Mouse (Mus musculus): ENCODE data around the gene Slc7a11. TPM values are rescaled to one million over a fixed set of nuclear protein-coding genes. Genes with fewer than 3 reads are reported as not detected.

The Slc7a11 gene
- total and polyA plus RNA-seq, 2 experiments from 2014 or later, result 3.9 to 21.7 TPM

DNA sequence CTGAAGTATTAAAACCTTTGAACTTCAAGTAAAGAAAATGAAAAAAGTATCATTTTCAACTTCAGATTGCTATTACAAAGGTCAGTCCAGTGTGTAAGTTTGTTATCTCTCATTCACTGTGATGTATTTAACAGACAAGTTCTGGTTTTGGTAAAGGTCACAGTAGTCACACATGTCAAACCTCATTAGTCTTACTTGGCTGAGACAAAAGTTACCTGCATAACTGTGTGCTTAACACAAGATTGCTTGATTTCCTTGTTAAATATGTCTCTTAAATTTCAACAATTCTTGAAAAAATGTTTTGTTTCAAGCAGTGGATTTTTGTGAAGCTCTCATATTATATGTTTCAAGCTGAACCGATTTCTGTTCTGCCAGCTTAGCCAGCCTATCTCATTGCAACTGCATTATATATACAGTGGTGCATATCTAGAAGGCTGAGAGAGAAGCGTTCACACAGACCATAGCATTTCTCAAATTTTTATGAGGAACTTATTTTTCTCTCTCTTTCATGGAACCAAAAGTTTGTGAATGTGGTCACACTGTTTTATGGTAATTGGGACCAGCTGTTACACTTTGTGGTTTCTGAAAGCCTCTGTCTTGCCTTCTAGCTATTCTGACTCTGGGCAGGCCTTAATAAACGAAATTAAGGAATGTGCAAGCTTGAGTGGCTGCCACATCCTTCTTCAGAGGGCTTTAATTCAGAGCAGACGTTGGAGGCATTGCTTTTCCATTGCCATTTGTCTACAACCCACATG, 514.7 kb downstream of the Slc7a11 start:
- Histone ChIP-seq H3K27ac (ENCODE audit: low read depth, low read length) (no peak overlapping the region), H3K27me3 (ENCODE audit: insufficient read depth, low read length) (no peaks in the 10 kb centered on the region), H3K9me3 (ENCODE audit: low read length) (no peaks in the 10 kb centered on the region), H3K4me1 (ENCODE audit: insufficient read depth, low read length) (no peaks in the 10 kb centered on the region), H3K9ac (replicated peaks; ENCODE audit: low read length, poor library complexity, severe bottlenecking) (no peak overlapping the region), H3K4me2 (ENCODE audit: low read depth, low read length, poor library complexity, severe bottlenecking) (no peak overlapping the region), H3K4me3 (ENCODE audit: low read depth, low read length) (no peak overlapping the region), H3K36me3 (ENCODE audit: insufficient read depth, low read length) (no peaks in the 10 kb centered on the region)
- no peak for ATAC-seq (ENCODE audit: low FRiP score)
- WGBS, result 38% methylated on average over 4 of the region's 4 CpGs
- no peak for DNase-seq (ENCODE audit: low spot score)
- no peak for TF ChIP-seq CTCF (IDR thresholded peaks at IDR 0.05)

DNA sequence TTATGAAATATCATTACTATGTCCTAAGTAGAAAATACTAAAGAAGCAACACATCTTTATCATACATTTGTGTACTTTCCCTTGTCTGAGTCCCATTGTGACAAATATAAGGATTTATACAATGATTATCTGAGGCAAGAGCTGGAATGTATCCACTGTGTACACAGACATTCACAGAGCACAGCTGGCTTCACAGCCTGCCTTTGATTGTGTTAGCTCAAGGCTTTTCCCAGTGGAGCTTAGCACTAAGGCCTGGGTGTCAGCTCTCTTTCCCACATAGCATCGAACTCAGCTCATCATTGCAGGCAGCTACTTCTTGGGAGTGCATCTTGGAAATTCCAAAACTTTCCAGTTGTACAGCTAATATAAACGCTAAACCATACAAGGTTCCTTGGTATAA, 529.5 kb downstream of the Slc7a11 start:
- WGBS, result 64% methylated on average over 2 of the region's 2 CpGs
- no peak overlapping the region for H3K4me2 ChIP-seq (ENCODE audit: low read depth, low read length, poor library complexity, severe bottlenecking)
- no peak overlapping the region for H3K4me3 ChIP-seq (ENCODE audit: low read depth, low read length)
- ATAC-seq (ENCODE audit: low FRiP score) (no peak), DNase-seq (ENCODE audit: low spot score) (no peak)
- no peaks in the 10 kb centered on the region for H3K9me3 ChIP-seq (ENCODE audit: low read length)
- no peak for TF ChIP-seq CTCF (IDR thresholded peaks at IDR 0.05)
- no peaks in the 10 kb centered on the region for H3K36me3 ChIP-seq (ENCODE audit: insufficient read depth, low read length)
- H3K4me1 ChIP-seq (ENCODE audit: insufficient read depth, low read length), result no peaks in the 10 kb centered on the region
- H3K27me3 ChIP-seq (ENCODE audit: insufficient read depth, low read length), result no peaks in the 10 kb centered on the region
- H3K9ac ChIP-seq (replicated peaks; ENCODE audit: low read length, poor library complexity, severe bottlenecking), result no peak overlapping the region
- H3K27ac ChIP-seq (ENCODE audit: low read depth, low read length), result no peak overlapping the region

DNA sequence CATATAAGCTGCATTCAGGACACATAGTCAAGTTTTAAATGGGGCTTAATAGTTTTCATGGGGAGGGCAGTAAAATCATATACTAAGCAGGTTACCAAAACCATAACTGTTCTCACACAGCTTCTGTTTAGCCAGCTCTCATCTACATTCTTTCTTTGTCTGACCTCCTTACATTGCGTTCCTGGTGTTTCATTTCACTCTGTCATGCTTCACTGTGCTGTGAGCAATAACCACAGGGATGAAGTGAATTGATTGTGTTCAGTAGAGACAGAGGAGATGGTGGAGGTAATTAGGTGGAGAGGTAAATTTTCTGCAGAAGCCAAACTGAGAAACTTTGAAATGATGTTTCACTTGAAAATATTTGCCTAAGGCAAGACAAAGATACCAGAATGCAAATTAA, 532.5 kb downstream of the Slc7a11 start:
- H3K4me1 ChIP-seq (ENCODE audit: insufficient read depth, low read length), result no peaks in the 10 kb centered on the region
- H3K4me2 ChIP-seq (ENCODE audit: low read depth, low read length, poor library complexity, severe bottlenecking), result no peak overlapping the region
- no peaks in the 10 kb centered on the region for H3K36me3 ChIP-seq (ENCODE audit: insufficient read depth, low read length)
- H3K27ac ChIP-seq (ENCODE audit: low read depth, low read length), result no peak overlapping the region
- no peaks in the 10 kb centered on the region for H3K9me3 ChIP-seq (ENCODE audit: low read length)
- ATAC-seq (ENCODE audit: low FRiP score) (no peak), DNase-seq (ENCODE audit: low spot score) (no peak)
- TF ChIP-seq CTCF (IDR thresholded peaks at IDR 0.05), result no peak
- no peaks in the 10 kb centered on the region for H3K27me3 ChIP-seq (ENCODE audit: insufficient read depth, low read length)
- H3K9ac ChIP-seq (replicated peaks; ENCODE audit: low read length, poor library complexity, severe bottlenecking), result no peak overlapping the region
- 39% methylated on average over 1 of the region's 1 CpGs for WGBS
- no peak overlapping the region for H3K4me3 ChIP-seq (ENCODE audit: low read depth, low read length)

DNA sequence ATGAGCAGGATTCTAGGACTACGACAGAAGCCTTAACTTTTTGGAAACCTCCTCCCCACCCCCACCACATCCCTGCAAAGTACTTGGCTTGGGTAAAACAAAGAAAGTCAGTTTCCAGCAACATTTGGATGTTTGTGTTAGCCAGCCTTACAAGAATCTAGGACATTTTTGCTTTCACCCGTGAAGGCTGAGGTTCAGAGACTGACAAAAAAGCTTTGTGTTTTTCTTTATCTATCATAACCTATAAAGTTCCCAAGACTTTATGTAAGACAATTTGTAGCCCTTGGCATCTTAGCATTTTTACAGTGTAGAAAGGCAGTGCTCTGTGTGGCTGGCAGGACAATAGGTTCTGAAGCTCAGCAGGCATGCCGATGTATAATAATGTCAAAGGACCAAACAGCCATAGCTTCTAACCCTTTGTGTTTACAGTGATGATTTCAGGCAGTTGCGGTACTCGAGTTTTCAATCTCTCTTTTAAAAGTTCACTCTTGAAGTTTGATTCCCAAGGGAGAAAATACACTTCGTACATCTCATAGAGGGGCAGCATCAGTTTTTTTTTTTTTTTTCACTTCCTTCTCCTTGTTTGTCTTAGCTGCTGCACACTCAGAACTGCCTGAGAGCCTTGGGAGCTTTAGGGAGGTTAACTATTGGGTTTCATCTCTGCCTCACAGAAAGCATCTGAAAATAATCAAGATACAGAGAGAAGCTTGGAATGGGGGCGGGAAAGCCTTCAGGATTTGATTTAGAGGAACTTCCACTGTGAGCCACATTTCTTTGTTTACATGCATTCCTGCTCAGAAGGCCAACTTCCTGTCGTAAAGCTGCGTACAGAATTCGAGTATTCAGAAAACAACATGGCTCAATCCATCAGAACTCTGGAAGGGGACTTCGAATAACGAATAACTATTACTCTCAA, 534.7 kb downstream of the Slc7a11 start:
- ATAC-seq (ENCODE audit: low FRiP score) (no peak), DNase-seq (ENCODE audit: low spot score) (no peak)
- Histone ChIP-seq H3K9me3 (ENCODE audit: low read length) (no peaks in the 10 kb centered on the region), H3K27ac (ENCODE audit: low read depth, low read length) (no peak overlapping the region), H3K27me3 (ENCODE audit: insufficient read depth, low read length) (no peaks in the 10 kb centered on the region), H3K4me3 (ENCODE audit: low read depth, low read length) (no peak overlapping the region), H3K9ac (replicated peaks; ENCODE audit: low read length, poor library complexity, severe bottlenecking) (no peak overlapping the region), H3K4me1 (ENCODE audit: insufficient read depth, low read length) (no peaks in the 10 kb centered on the region), H3K36me3 (ENCODE audit: insufficient read depth, low read length) (no peaks in the 10 kb centered on the region), H3K4me2 (ENCODE audit: low read depth, low read length, poor library complexity, severe bottlenecking) (no peak overlapping the region)
- 43% methylated on average over 12 of the region's 12 CpGs for WGBS
- no peak for TF ChIP-seq CTCF (IDR thresholded peaks at IDR 0.05)

- no peak overlapping the region for H3K4me3 ChIP-seq (ENCODE audit: low read depth, low read length)
- H3K4me1 ChIP-seq (ENCODE audit: insufficient read depth, low read length), result no peaks in the 10 kb centered on the region
- TF ChIP-seq CTCF (IDR thresholded peaks at IDR 0.05), result no peak
- no peak for DNase-seq (ENCODE audit: low spot score)
- H3K9ac ChIP-seq (replicated peaks; ENCODE audit: low read length, poor library complexity, severe bottlenecking), result no peak overlapping the region
- ATAC-seq (ENCODE audit: low FRiP score), result no peak
- no peak overlapping the region for H3K4me2 ChIP-seq (ENCODE audit: low read depth, low read length, poor library complexity, severe bottlenecking)
- no peak overlapping the region for H3K27ac ChIP-seq (ENCODE audit: low read depth, low read length)
- no peaks in the 10 kb centered on the region for H3K9me3 ChIP-seq (ENCODE audit: low read length)
- no peaks in the 10 kb centered on the region for H3K36me3 ChIP-seq (ENCODE audit: insufficient read depth, low read length)
- no peaks in the 10 kb centered on the region for H3K27me3 ChIP-seq (ENCODE audit: insufficient read depth, low read length)
Measured at GRCm38 (mm10) chr3:49893945-49894344, 549.5 kb downstream of the Slc7a11 start.

GRCm38 (mm10) chr3:49887359-49887758, 556.1 kb downstream of the Slc7a11 start:
- DNase-seq (ENCODE audit: low spot score) (no peak), ATAC-seq (ENCODE audit: low FRiP score) (no peak)
- Histone ChIP-seq H3K9me3 (ENCODE audit: low read length) (no peaks in the 10 kb centered on the region), H3K9ac (replicated peaks; ENCODE audit: low read length, poor library complexity, severe bottlenecking) (no peak overlapping the region), H3K4me1 (ENCODE audit: insufficient read depth, low read length) (no peaks in the 10 kb centered on the region), H3K27ac (ENCODE audit: low read depth, low read length) (no peak overlapping the region), H3K4me3 (ENCODE audit: low read depth, low read length) (no peak overlapping the region), H3K36me3 (ENCODE audit: insufficient read depth, low read length) (no peaks in the 10 kb centered on the region), H3K27me3 (ENCODE audit: insufficient read depth, low read length) (no peaks in the 10 kb centered on the region), H3K4me2 (ENCODE audit: low read depth, low read length, poor library complexity, severe bottlenecking) (no peak overlapping the region)
- 24% methylated on average over 2 of the region's 2 CpGs for WGBS
- TF ChIP-seq CTCF (IDR thresholded peaks at IDR 0.05), result no peak

All from midbrain, postnatal 0 days (tissue).